Mouse (Mus musculus) midbrain, embryonic 10.5 days (tissue): ENCODE measurements around the gene Fry. TPM values are rescaled to one million over a fixed set of nuclear protein-coding genes. Genes with fewer than 3 reads are reported as not detected.

Source experiments
- DNase-seq: peaks from one replicate; pipeline ENCODE4 v3.0.0-alpha.2; 2017; ENCODE audit warnings: low spot score
- H3K27ac ChIP-seq: fragments of 300-500 bp; sonication (generic); replicated peaks from 2 replicates; pipeline ENCODE4 v1.5.1; 2016; ENCODE audit warnings: mild to moderate bottlenecking
- H3K27me3 ChIP-seq: fragments of 300-500 bp; sonication (generic); 2 replicates; pipeline ENCODE4 v1.6.1; 2016; ENCODE audit warnings: low read depth, mild to moderate bottlenecking; ENCODE audit not compliant: poor library complexity, severe bottlenecking
- H3K36me3 ChIP-seq: fragments of 300-500 bp; sonication (generic); 2 replicates; pipeline ENCODE4 v1.6.1; 2016; ENCODE audit warnings: mild to moderate bottlenecking, moderate library complexity
- H3K4me1 ChIP-seq: fragments of 300-500 bp; sonication (generic); 2 replicates; pipeline ENCODE4 v1.6.1; 2016
- H3K4me3 ChIP-seq: fragments of 300-500 bp; sonication (generic); 2 replicates; pipeline ENCODE4 v1.5.1; 2016; ENCODE audit warnings: mild to moderate bottlenecking, moderate library complexity
- H3K9me3 ChIP-seq: fragments of 300-500 bp; sonication (generic); replicated peaks from 2 replicates; pipeline ENCODE4 v1.6.1; 2016; ENCODE audit warnings: mild to moderate bottlenecking
- WGBS: fragments of 180-500 bp; shearing (Covaris S2); methylation state at CpG from one replicate; pipeline ENCODE4 v1.1.7; 2016; 5-methylcytosine and 5-hydroxymethylcytosine counted together
- polyA plus RNA-seq: library from polyadenylated mRNA; unstranded; fragments of >200 nt; fragmentation: Nextera tagmentation; extraction: Ambion mirVana; gene quantifications from 2 replicates; pipeline ENCODE4 v1.2.1, GENCODE M21; 2016

The Fry gene
- polyA plus RNA-seq, 1 experiment from 2014 or later = 3.4 TPM

GRCm38 (mm10) chr5:150451281-150452003 is 333.0 kb downstream of the Fry start:
- DNase-seq = no peak

GRCm38 (mm10) chr5:150452004-150452626 is 333.7 kb downstream of the Fry start:
- WGBS = 50% methylated on average over 1 of the region's 1 CpGs
- no peak overlapping the region for H3K4me3 ChIP-seq
- H3K9me3 ChIP-seq = peaks cover 21% of the 10 kb centered on the region
- no peaks in the 10 kb centered on the region for H3K4me1 ChIP-seq
- H3K36me3 ChIP-seq = peaks cover 3% of the 10 kb centered on the region; the same call in 1 of the 2 replicates
- no peak for DNase-seq
- H3K27ac ChIP-seq = no peak overlapping the region
- no peaks in the 10 kb centered on the region for H3K27me3 ChIP-seq

More at GRCm38 (mm10) chr5:150451281-150452003, 333.0 kb downstream of the Fry start:
- Histone ChIP-seq H3K4me1 (no peaks in the 10 kb centered on the region), H3K27ac (no peak overlapping the region), H3K4me3 (no peak overlapping the region), H3K9me3 (peaks cover 21% of the 10 kb centered on the region), H3K36me3 (peaks cover 3% of the 10 kb centered on the region; the same call in 1 of the 2 replicates), H3K27me3 (no peaks in the 10 kb centered on the region)
- 85% methylated on average over 9 of the region's 9 CpGs for WGBS

- no peak for DNase-seq
- Histone ChIP-seq H3K9me3 (peaks cover 21% of the 10 kb centered on the region), H3K4me1 (no peaks in the 10 kb centered on the region), H3K4me3 (no peak overlapping the region), H3K27me3 (no peaks in the 10 kb centered on the region), H3K36me3 (peaks cover 3% of the 10 kb centered on the region; the same call in 1 of the 2 replicates), H3K27ac (no peak overlapping the region)
Observed at GRCm38 (mm10) chr5:150452671-150453070, 334.2 kb downstream of the Fry start.

- no peak overlapping the region for H3K27ac ChIP-seq
- H3K27me3 ChIP-seq = no peaks in the 10 kb centered on the region
- H3K4me3 ChIP-seq = no peak overlapping the region
- peaks cover 21% of the 10 kb centered on the region for H3K9me3 ChIP-seq
- 77% methylated on average over 4 of the region's 4 CpGs for WGBS
- H3K4me1 ChIP-seq = no peaks in the 10 kb centered on the region
- no peak for DNase-seq
- H3K36me3 ChIP-seq = peaks cover 3% of the 10 kb centered on the region; the same call in 1 of the 2 replicates
Observed at GRCm38 (mm10) chr5:150453490-150453889, 335.0 kb downstream of the Fry start.

- no peaks in the 10 kb centered on the region for H3K27me3 ChIP-seq
- H3K9me3 ChIP-seq = peaks cover 26% of the 10 kb centered on the region
- DNase-seq = no peak
- H3K4me1 ChIP-seq = no peaks in the 10 kb centered on the region
- 94% methylated on average over 17 of the region's 17 CpGs for WGBS
- no peak overlapping the region for H3K27ac ChIP-seq
- peaks cover 4% of the 10 kb centered on the region; the same call in 1 of the 2 replicates for H3K36me3 ChIP-seq
- no peak overlapping the region for H3K4me3 ChIP-seq
Observed at GRCm38 (mm10) chr5:150457165-150457903, 338.9 kb downstream of the Fry start.

- 87% methylated on average over 17 of the region's 17 CpGs for WGBS
- Histone ChIP-seq H3K27me3 (no peaks in the 10 kb centered on the region), H3K4me1 (no peaks in the 10 kb centered on the region), H3K27ac (no peak overlapping the region), H3K9me3 (peaks cover 20% of the 10 kb centered on the region; the same call in 1 of the 2 replicates), H3K36me3 (peaks cover 3% of the 10 kb centered on the region; the same call in 1 of the 2 replicates), H3K4me3 (no peak overlapping the region)
- no peak for DNase-seq
Observed at GRCm38 (mm10) chr5:150457904-150458739, 339.7 kb downstream of the Fry start.

DNA sequence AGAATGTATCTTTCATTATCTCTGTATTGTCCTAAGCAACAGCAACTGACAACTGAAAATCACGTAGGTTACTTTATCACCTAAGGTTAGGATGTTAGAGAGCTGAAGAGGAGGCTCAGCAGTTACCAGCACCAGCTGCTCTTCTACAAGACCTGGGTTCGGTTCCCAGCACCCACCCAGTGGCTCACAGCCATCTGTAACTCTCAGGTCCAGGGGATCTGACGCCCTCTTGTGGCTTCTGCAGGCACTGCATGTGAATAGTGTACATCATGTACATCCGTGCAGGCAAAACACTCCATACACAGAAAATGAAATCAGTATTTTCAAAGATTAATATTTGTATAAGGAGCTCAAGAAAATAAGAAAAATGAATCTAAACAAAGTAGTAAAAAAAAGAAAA is 341.4 kb downstream of the Fry start:
- H3K27me3 ChIP-seq = no peaks in the 10 kb centered on the region
- H3K9me3 ChIP-seq = 0 out of 2 replicates have a peak, but pooled peaks cover 7% of the 10 kb centered on the region
- H3K36me3 ChIP-seq = 0 out of 2 replicates have a peak, but pooled peaks cover 3% of the 10 kb centered on the region
- 76% methylated on average over 4 of the region's 4 CpGs for WGBS
- no peak overlapping the region for H3K4me3 ChIP-seq
- DNase-seq = no peak
- no peaks in the 10 kb centered on the region for H3K4me1 ChIP-seq
- no peak overlapping the region for H3K27ac ChIP-seq

GRCm38 (mm10) chr5:150464721-150465120 is 346.3 kb downstream of the Fry start:
- Histone ChIP-seq H3K27ac (no peak overlapping the region), H3K4me3 (no peak overlapping the region), H3K9me3 (0 out of 2 replicates have a peak, but pooled peaks cover 3% of the 10 kb centered on the region), H3K36me3 (0 out of 2 replicates have a peak, but pooled peaks cover 2% of the 10 kb centered on the region), H3K4me1 (peaks cover 6% of the 10 kb centered on the region), H3K27me3 (no peaks in the 10 kb centered on the region)
- no peak for DNase-seq
- WGBS = 63% methylated on average over 3 of the region's 3 CpGs

- WGBS = 92% methylated on average over 6 of the region's 6 CpGs
- no peaks in the 10 kb centered on the region for H3K9me3 ChIP-seq
- H3K4me3 ChIP-seq = no peak overlapping the region
- H3K27ac ChIP-seq = no peak overlapping the region
- DNase-seq = no peak
- peaks cover 6% of the 10 kb centered on the region for H3K4me1 ChIP-seq
- H3K36me3 ChIP-seq = no peaks in the 10 kb centered on the region
- H3K27me3 ChIP-seq = no peaks in the 10 kb centered on the region
Observed at GRCm38 (mm10) chr5:150465218-150465617, 346.8 kb downstream of the Fry start.

DNA sequence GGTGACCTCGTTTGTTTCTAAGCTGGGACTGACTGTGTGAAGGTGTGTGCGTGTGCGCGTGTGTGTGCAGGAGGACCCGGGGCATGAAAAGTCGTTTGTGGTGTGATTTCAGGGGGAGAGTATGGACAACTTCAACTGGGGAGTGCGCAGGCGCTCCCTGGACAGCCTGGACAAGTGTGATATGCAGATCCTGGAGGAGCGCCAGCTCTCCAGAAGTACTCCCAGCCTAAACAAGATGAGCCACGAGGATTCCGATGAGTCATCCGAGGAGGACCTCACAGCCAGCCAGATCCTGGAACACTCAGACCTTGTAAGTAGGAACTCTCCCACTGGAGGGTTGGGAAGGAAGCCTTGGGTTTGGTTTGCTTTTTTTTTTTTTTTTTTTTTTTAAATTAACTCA is 347.7 kb downstream of the Fry start:
- Histone ChIP-seq H3K27me3 (no peaks in the 10 kb centered on the region), H3K4me3 (no peak overlapping the region), H3K4me1 (peaks cover 6% of the 10 kb centered on the region), H3K27ac (no peak overlapping the region), H3K9me3 (no peaks in the 10 kb centered on the region), H3K36me3 (no peaks in the 10 kb centered on the region)
- no peak for DNase-seq
- WGBS = 86% methylated on average over 12 of the region's 12 CpGs

- H3K27me3 ChIP-seq = no peaks in the 10 kb centered on the region
- no peaks in the 10 kb centered on the region for H3K36me3 ChIP-seq
- no peak overlapping the region for H3K4me3 ChIP-seq
- DNase-seq = no peak
- H3K9me3 ChIP-seq = no peaks in the 10 kb centered on the region
- WGBS = 78% methylated on average over 6 of the region's 6 CpGs
- no peak overlapping the region for H3K27ac ChIP-seq
- H3K4me1 ChIP-seq = peaks cover 6% of the 10 kb centered on the region
Observed at GRCm38 (mm10) chr5:150468431-150468830, 350.0 kb downstream of the Fry start.

GRCm38 (mm10) chr5:150477364-150477763 is 358.9 kb downstream of the Fry start:
- WGBS = 66% methylated on average over 4 of the region's 4 CpGs
- no peaks in the 10 kb centered on the region for H3K9me3 ChIP-seq
- no peak for DNase-seq

More at GRCm38 (mm10) chr5:150477364-150477763, 358.9 kb downstream of the Fry start:
- Histone ChIP-seq H3K27me3 (no peaks in the 10 kb centered on the region), H3K4me3 (no peak overlapping the region), H3K4me1 (no peaks in the 10 kb centered on the region), H3K27ac (no peak overlapping the region), H3K36me3 (no peaks in the 10 kb centered on the region)
